ENCODE assay signal across 8 mouse cellular contexts in genomic region chr9:75626308-75626604, GRCm38 (mm10). TPM values are rescaled to one million over a fixed set of nuclear protein-coding genes. Genes with fewer than 3 reads are reported as not detected.
DNase-seq lines count a peak whose midpoint lies in the region; ATAC-seq and TF ChIP-seq lines count a peak whose summit lies in the region.

No protein-coding gene starts in this region.

- H3K4me1 ChIP-seq in kidney, embryonic 14.5 days (ENCODE audit: control insufficient read depth, insufficient read depth, low read length) = no peaks in the 10 kb centered on the region
- H3K4me1 ChIP-seq in midbrain, embryonic 10.5 days = peaks cover 14% of the 10 kb centered on the region

- no peaks in the 10 kb centered on the region for H3K36me3 ChIP-seq in kidney, embryonic 14.5 days (ENCODE audit: control insufficient read depth, insufficient read depth, low read length)
- H3K36me3 ChIP-seq in midbrain, embryonic 10.5 days = no peaks in the 10 kb centered on the region

- H3K9me3 ChIP-seq in kidney, embryonic 14.5 days (ENCODE audit: control insufficient read depth, low read length) = no peaks in the 10 kb centered on the region
- no peaks in the 10 kb centered on the region for H3K9me3 ChIP-seq in midbrain, embryonic 10.5 days (replicated peaks)

- POLR2A ChIA-PET in Patski (lab: Charles Lee) = no interaction called here

- H3K4me3 ChIP-seq in kidney, embryonic 14.5 days (ENCODE audit: low read length) = peak overlapping the region; percentile 81
- H3K4me3 ChIP-seq in midbrain, embryonic 10.5 days = peak overlapping the region; percentile 89

- no peak for DNase-seq in kidney, adult 11 months
- no peak for DNase-seq in Patski (ENCODE audit: low read depth, low spot score)
- DNase-seq in forelimb bud, embryonic 11.5 days (ENCODE audit: low read depth, low spot score) = peak; percentile 26
- DNase-seq in midbrain, embryonic 10.5 days (ENCODE audit: low spot score) = no peak
- DNase-seq in spleen, adult 18-20 months = no peak
- no peak for DNase-seq in adrenal gland, adult 8-10 months
- DNase-seq in layer of hippocampus, postnatal 25 days (ENCODE audit: extremely low spot score in 1 of 2, low spot score in 1 of 2) = no peak

- CTCF ChIA-PET in Patski (lab: Charles Lee) = no interaction called here

- peak overlapping the region; percentile 90 for H3K9ac ChIP-seq in kidney, embryonic 14.5 days (ENCODE audit: low read depth, low read length)

- no peak for ATAC-seq in kidney, embryonic 14.5 days (ENCODE audit: low FRiP score, low TSS enrichment)
- ATAC-seq in Patski = peak; percentile 49

- no peaks in the 10 kb centered on the region for H3K27me3 ChIP-seq in kidney, embryonic 14.5 days (ENCODE audit: control insufficient read depth, insufficient read depth, low read length)
- no peaks in the 10 kb centered on the region for H3K27me3 ChIP-seq in Patski
- peaks cover 26% of the 10 kb centered on the region for H3K27me3 ChIP-seq in midbrain, embryonic 10.5 days (ENCODE audit: low read depth, poor library complexity, severe bottlenecking)

- H3K4me2 ChIP-seq in kidney, embryonic 14.5 days (replicated peaks; ENCODE audit: low read depth, low read length) = peak overlapping the region; percentile 68

- in situ Hi-C loops in Patski (cut with MboI; ENCODE audit: low pct_unique_long_range_greater_than_20kb) = no loop called here

- TF ChIP-seq CTCF in Patski (IDR thresholded peaks at IDR 0.05) = no peak

- peak overlapping the region; percentile 85; the same call in 1 of the 2 replicates for H3K27ac ChIP-seq in kidney, embryonic 14.5 days (ENCODE audit: low read depth, low read length)
- peak overlapping the region; percentile 94 for H3K27ac ChIP-seq in midbrain, embryonic 10.5 days (replicated peaks)

- WGBS in kidney, embryonic 14.5 days = 0% methylated on average over 14 of the region's 14 CpGs
- 1% methylated on average over 14 of the region's 14 CpGs for WGBS in midbrain, embryonic 10.5 days

RNA-seq across cellular contexts. Expression of gene Lysmd2, which starts 0.7 kb away (rescaled TPM):
- polyA plus RNA-seq in kidney, embryonic 14.5 days (2014; fragmentation: Nextera tagmentation; extraction: Ambion mirVana) = 36.2 and 43.7 TPM in 2 replicates
- polyA plus RNA-seq in Patski (2021) = 17.2 TPM
- 9.3 and 12.1 TPM in 2 replicates for polyA plus RNA-seq in midbrain, embryonic 10.5 days (2016; fragmentation: Nextera tagmentation; extraction: Ambion mirVana)
- 10 to 100 TPM; 12.8 to 20.1 (median 17.1) TPM for total RNA-seq in adrenal gland, adult 8-10 months (2022)
- total RNA-seq in layer of hippocampus, postnatal 25 days (2021) = 10 to 100 TPM; 58.2 to 67.7 TPM

RNA-seq across cellular contexts. Expression of gene Tmod2, which starts 15.1 kb away (rescaled TPM):
- polyA plus RNA-seq in kidney, embryonic 14.5 days (2014; fragmentation: Nextera tagmentation; extraction: Ambion mirVana) = 17.6 and 22.8 TPM in 2 replicates
- 2.1 TPM for polyA plus RNA-seq in Patski (2021)
- polyA plus RNA-seq in midbrain, embryonic 10.5 days (2016; fragmentation: Nextera tagmentation; extraction: Ambion mirVana) = 39.1 and 52.2 TPM in 2 replicates
- total RNA-seq in adrenal gland, adult 8-10 months (2022) = 10 to 100 TPM; 11.3 to 23.2 (median 16.8) TPM
- total RNA-seq in layer of hippocampus, postnatal 25 days (2021) = 100 to 1,000 TPM; 363 to 370 TPM

RNA-seq across cellular contexts. Expression of gene Scg3, which starts 57.6 kb away (rescaled TPM):
- 0.26 and 0.35 TPM in 2 replicates for polyA plus RNA-seq in kidney, embryonic 14.5 days (2014; fragmentation: Nextera tagmentation; extraction: Ambion mirVana)
- polyA plus RNA-seq in Patski (2021) = not detected
- polyA plus RNA-seq in midbrain, embryonic 10.5 days (2016; fragmentation: Nextera tagmentation; extraction: Ambion mirVana) = 25.3 and 45.8 TPM in 2 replicates
- 10 to 100 TPM; 31.3 to 44.0 (median 31.5) TPM for total RNA-seq in adrenal gland, adult 8-10 months (2022)
- 100 to 1,000 TPM; 306 to 314 TPM for total RNA-seq in layer of hippocampus, postnatal 25 days (2021)

Comparison
In these comparisons a context has a peak if more than half of its experiments do, and no peak if none do; other contexts are left out.
1. RNA of gene Scg3, which starts 57.6 kb away (polyA plus RNA-seq): 25.3 to 45.8 TPM in midbrain, embryonic 10.5 days; 0.26 to 0.35 TPM in kidney, embryonic 14.5 days and not detected in Patski (single experiment); every median in the first group is over 10 times any median in the second.